Comparison of ENCODE assay signal across 9 mouse cellular contexts in the genomic region with DNA sequence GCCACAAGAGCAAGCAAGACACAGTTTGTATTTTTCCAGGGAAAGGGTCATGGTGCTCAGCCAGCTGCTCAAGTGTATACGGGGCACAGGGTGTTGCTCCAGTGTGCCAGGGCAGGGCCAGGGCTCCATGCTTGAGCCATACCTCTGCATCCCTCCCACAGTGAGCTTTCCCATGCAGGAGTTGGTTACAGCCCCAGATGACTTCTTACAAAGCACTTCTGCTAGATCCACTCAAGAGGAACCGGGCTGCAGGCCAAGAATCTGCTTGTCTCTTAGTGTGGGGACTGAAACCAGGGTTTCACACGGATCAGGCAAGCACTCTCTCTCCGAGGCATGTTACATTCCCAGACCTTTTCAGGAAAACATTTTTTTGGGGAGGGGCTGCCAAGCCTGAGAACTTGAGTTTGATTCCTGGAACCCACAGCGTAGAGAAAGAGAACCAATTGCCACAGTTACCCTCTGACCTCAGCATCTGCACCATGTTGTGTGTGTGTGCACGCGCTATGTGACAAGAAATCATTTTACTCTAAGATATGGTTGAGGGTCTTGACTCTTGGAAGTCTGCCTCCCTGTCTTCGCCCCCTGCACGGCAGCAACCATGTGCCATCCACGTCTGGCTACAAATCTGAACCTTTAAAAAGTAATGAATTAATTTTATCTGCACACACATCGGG. TPM values are rescaled to one million over a fixed set of nuclear protein-coding genes. Genes with fewer than 3 reads are reported as not detected.
DNase-seq lines count a peak whose midpoint lies in the region; ATAC-seq lines count a peak whose summit lies in the region.
"Had no signal": no experiment of that assay in that cellular context is flagged by ENCODE, and none has a peak within 500 bp of the region (broad histone marks: within the 10 kb centered on the region; RNA-seq: fewer than 3 reads in every experiment).

No protein-coding gene starts in this region.

- H3K4me1 ChIP-seq in forebrain, embryonic 10.5 days = peaks cover 35% of the 10 kb centered on the region
- 0 out of 2 replicates have a peak, but pooled peaks cover 3% of the 10 kb centered on the region for H3K4me1 ChIP-seq in forebrain, embryonic 11.5 days (replicated peaks; ENCODE audit: control insufficient read depth, insufficient read depth, low read length)

- no peak for DNase-seq in forebrain, embryonic 10.5 days (ENCODE audit: extremely low spot score, low spot score)
- no peak for DNase-seq in forebrain, embryonic 11.5 days (ENCODE audit: low spot score)
- DNase-seq in cerebellum, adult 9-11 months = peak; percentile 64
- peak; percentile 84 for DNase-seq in gastrocnemius, postnatal 10 days
- peak; percentile 76 for DNase-seq in kidney, adult 18-20 months
- peak; percentile 83 to 91 for DNase-seq in left cerebral cortex, postnatal 10 days (ENCODE audit: extremely low spot score in 1 of 2, low spot score in 2 of 2)
- peak; percentile 53 for DNase-seq in ovary, postnatal 14 days (ENCODE audit: low spot score)
- no peak for DNase-seq in embryo, embryonic 9.5 days (ENCODE audit: extremely low spot score)

- no peak for ATAC-seq in forebrain, embryonic 11.5 days (replicated peaks; ENCODE audit: low FRiP score)

- no peak overlapping the region for H3K4me2 ChIP-seq in forebrain, embryonic 11.5 days (ENCODE audit: low read depth, low read length, severe bottlenecking)

- peaks cover 3% of the 10 kb centered on the region; the same call in 1 of the 2 replicates for H3K36me3 ChIP-seq in forebrain, embryonic 10.5 days (replicated peaks)
- H3K36me3 ChIP-seq in forebrain, embryonic 11.5 days (ENCODE audit: control insufficient read depth, insufficient read depth, low read length) = no peaks in the 10 kb centered on the region

- H3K27me3 ChIP-seq in forebrain, embryonic 10.5 days (ENCODE audit: poor library complexity, severe bottlenecking) = no peaks in the 10 kb centered on the region
- H3K27me3 ChIP-seq in forebrain, embryonic 11.5 days (ENCODE audit: control insufficient read depth, insufficient read depth, low read length) = no peaks in the 10 kb centered on the region

- no peak overlapping the region for H3K4me3 ChIP-seq in forebrain, embryonic 10.5 days
- no peak overlapping the region for H3K4me3 ChIP-seq in forebrain, embryonic 11.5 days (ENCODE audit: low read depth, low read length)

- WGBS in forebrain, embryonic 10.5 days = 86% methylated on average over 11 of the region's 11 CpGs
- WGBS in forebrain, embryonic 11.5 days = 85% methylated on average over 11 of the region's 11 CpGs

- H3K9ac ChIP-seq in forebrain, embryonic 11.5 days (ENCODE audit: low read length) = no peak overlapping the region

- intact Hi-C loops in left cerebral cortex, postnatal 10 days (cut with DNase I) = no loop called here

- H3K9me3 ChIP-seq in forebrain, embryonic 10.5 days = no peaks in the 10 kb centered on the region
- H3K9me3 ChIP-seq in forebrain, embryonic 11.5 days (ENCODE audit: control insufficient read depth, low read length) = no peaks in the 10 kb centered on the region

- H3K27ac ChIP-seq in forebrain, embryonic 10.5 days = 0 out of 2 replicates have a peak overlapping the region, but pooled peaks have one; percentile 5
- no peak overlapping the region for H3K27ac ChIP-seq in forebrain, embryonic 11.5 days (ENCODE audit: low read depth, low read length)

RNA-seq across cellular contexts. Expression of a gene that starts 19.6 kb away (rescaled TPM):
- 4.0 TPM in 2 replicates for polyA plus RNA-seq in forebrain, embryonic 10.5 days (2016; fragmentation: Nextera tagmentation; extraction: Ambion mirVana)
- 3.8 and 4.6 TPM in 2 replicates for polyA plus RNA-seq in forebrain, embryonic 11.5 days (2014; fragmentation: Nextera tagmentation; extraction: Ambion mirVana)
- total RNA-seq in gastrocnemius, postnatal 10 days (2021) = 1 to 10 TPM; 3.3 to 5.0 TPM
- total RNA-seq in left cerebral cortex, postnatal 10 days (2021) = 1 to 10 TPM; 2.9 to 3.5 TPM

RNA-seq across cellular contexts. Expression of a gene that starts 29.4 kb away (rescaled TPM):
- not detected in 2 replicates for polyA plus RNA-seq in forebrain, embryonic 10.5 days (2016; fragmentation: Nextera tagmentation; extraction: Ambion mirVana)
- not detected in 2 replicates for polyA plus RNA-seq in forebrain, embryonic 11.5 days (2014; fragmentation: Nextera tagmentation; extraction: Ambion mirVana)
- not detected for total RNA-seq in gastrocnemius, postnatal 10 days (2021)
- 1 to 10 TPM; 1.6 to 2.0 TPM for total RNA-seq in left cerebral cortex, postnatal 10 days (2021)
- total RNA-seq: neutrophil, adult 5-6 weeks had no signal

RNA-seq across cellular contexts. Expression of a gene that starts 39.3 kb away (rescaled TPM):
- 0.21 and 0.32 TPM in 2 replicates for polyA plus RNA-seq in forebrain, embryonic 10.5 days (2016; fragmentation: Nextera tagmentation; extraction: Ambion mirVana)
- 0.23 and 0.32 TPM in 2 replicates for polyA plus RNA-seq in forebrain, embryonic 11.5 days (2014; fragmentation: Nextera tagmentation; extraction: Ambion mirVana)
- total RNA-seq in gastrocnemius, postnatal 10 days (2021) = not detected
- 1 to 10 TPM; 1.3 to 1.7 TPM for total RNA-seq in left cerebral cortex, postnatal 10 days (2021)
- total RNA-seq: neutrophil, adult 5-6 weeks had no signal

Comparison
In these comparisons a context has a peak if more than half of its experiments do, and no peak if none do; other contexts are left out.
1. DNase-seq: peak in cerebellum, adult 9-11 months (single experiment), gastrocnemius, postnatal 10 days (single experiment), kidney, adult 18-20 months (single experiment), left cerebral cortex, postnatal 10 days (2 of 2) and ovary, postnatal 14 days (single experiment); none in forebrain, embryonic 10.5 days (single experiment), forebrain, embryonic 11.5 days (single experiment) and embryo, embryonic 9.5 days (single experiment).